Mouse (Mus musculus) spleen, adult 12 weeks (tissue): Measurements from ENCODE around the gene Bglap2.

Experiments
- DNase-seq: peaks from one replicate; pipeline ENCODE4 v3.0.0; 2022; ENCODE audit warnings: low spot score

The Bglap2 gene

DNA sequence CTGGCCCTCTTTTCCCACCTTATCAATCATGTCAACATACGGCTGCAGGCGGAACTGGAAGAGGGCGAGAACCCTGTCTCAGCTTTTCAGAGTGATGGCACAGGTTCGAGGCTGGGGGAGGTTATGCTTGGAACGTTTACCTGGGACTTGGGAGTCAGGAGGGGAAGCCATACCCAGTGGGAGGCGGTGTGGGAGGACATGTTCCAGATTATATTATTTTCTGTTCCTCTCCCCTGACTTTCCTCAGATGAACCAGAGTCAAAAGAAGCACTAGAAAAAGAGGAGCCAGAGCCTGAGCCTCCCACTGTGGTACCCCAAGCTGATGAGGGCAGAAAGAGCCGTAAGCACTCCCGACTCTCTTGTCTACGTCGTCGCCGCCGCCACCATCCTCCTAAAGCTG is 27.8 kb downstream of the Bglap2 start:
- no peak for DNase-seq

DNA sequence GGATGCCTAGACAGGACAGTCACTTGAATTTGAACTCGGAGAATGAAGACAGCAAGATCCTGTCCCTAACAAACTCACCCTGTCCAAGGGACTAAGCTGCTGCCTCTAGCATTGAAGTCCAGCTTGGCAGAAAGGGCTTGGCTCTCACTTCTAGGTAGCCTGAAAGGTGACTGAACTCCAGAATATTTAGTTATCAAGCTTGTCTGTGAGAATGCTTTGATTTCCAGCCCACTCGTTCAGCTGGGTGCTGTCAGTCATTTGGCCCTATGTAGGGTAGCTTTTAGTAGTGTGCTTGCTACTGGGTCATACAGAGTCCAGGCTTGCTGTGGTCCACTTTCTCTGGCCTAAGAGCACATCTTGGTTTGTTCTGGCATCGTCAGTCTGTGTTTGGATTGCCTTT is 39.5 kb downstream of the Bglap2 start:
- no peak for DNase-seq

- no peak for DNase-seq
Observed at GRCm38 (mm10) chr3:88338316-88338715, 40.2 kb downstream of the Bglap2 start.

DNA sequence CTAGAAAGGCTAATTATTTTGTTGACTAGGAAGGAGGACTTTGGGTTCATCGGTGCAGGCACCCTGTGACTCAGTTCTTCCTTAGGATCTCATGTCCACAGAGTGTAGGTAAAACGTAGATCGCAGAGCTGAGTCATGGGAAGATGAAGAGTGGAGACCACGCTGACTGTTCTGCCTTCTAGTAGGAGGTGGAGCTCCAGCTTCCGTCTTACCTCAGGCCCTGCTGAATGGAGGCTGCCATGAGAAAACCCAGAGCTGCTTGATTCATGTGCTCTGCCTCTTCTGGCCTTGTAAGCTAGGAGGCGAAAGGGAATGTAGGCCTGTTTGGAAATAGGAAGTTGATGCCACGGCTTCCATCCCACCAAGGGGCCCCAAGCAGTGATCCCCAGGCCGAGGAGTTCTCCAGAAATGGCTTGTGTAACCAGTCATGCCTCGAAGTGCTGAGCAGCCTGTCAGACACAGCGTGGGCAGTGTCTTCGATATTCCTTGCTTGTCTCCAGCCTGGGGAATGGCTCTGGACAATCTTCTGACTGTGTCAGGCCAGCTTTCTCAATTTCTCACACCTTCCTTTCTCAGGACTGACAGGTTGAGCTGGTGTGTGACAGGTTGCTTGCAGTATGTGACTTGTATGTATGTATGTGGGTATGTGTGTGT is 41.0 kb downstream of the Bglap2 start:
- no peak for DNase-seq

DNA sequence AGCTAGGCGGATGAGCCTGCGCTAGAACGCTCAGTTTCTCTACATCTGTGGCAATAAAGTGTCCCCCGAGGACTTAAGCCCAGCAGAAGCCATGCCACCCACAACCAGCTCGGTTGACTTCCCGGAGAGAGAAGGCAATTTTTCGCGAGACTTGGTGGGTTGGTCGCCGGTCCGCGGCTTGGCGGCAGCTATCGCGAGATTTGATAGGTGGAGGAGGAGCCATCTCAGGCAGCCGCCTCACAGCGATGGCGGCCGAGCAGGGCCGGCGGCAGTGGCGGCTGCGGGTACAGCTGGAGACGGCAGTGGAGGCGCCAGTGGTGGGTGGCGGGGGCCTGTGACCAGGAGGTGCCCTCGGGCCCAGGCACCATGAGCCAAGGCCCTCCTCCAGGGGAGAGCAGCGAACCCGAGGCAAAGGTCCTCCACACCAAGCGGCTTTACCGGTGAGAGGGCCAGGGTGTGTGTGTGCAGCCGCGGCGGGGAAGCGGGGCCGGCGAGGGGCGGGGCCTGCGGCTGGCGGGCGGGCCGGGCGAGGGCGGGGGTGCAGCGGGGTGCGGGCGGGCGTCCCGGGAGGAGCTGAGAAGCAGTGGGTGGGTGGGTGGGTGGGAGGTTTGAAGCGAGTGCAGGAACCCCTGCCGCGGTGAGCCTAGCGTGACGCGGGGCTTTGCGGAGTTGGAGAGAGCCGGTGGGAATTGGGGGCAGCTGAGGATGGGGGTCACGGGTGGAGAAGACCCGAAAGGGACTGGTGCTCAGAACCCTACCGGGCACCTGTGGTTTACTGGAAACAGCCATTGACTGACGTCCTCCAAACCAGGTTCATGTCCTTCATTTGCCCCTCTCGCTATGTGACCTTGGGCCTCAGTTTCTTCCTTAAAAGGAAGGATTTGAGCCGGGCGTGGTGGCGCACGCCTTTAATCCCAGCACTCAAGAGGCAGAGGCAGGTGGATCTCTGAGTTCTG is 42.2 kb downstream of the Bglap2 start, which contains the start of the genes Tmem79 and Smg5:
Tmem79 (minus strand) TSS at position 91 of the 956 bp plus-strand sequence.
Smg5 (plus strand) TSS at position 203 of the 956 bp plus-strand sequence.
- peak; percentile 97 for DNase-seq

GRCm38 (mm10) chr3:88335436-88336053 is 43.0 kb downstream of the Bglap2 start:
- no peak for DNase-seq

DNA sequence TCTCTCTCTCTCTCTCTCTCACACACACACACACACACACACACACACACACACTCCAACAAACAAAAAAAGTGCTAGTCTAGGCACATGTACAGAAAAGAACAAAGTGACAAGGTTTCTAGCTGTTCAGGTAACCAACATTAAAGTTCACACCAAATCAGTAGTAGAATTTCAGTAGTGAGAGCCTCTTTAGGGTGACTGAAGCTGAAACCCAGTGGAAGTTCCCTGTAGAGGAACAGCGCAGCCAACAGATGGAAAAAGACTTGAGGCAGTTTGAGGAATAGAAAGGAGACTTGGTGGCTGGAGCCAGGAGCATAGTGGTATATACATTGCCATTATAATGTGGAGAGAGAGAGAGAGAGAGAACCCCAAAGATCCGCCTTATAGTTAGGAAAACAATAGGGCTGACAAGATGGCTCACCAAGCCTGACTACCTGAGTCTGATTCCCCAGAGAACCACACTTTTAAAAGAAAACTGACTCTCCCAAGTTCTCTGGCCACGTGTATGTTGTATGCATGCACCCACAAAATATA is 43.5 kb downstream of the Bglap2 start:
- DNase-seq: no peak

GRCm38 (mm10) chr3:88334029-88334658 is 44.4 kb downstream of the Bglap2 start:
- DNase-seq: no peak

DNA sequence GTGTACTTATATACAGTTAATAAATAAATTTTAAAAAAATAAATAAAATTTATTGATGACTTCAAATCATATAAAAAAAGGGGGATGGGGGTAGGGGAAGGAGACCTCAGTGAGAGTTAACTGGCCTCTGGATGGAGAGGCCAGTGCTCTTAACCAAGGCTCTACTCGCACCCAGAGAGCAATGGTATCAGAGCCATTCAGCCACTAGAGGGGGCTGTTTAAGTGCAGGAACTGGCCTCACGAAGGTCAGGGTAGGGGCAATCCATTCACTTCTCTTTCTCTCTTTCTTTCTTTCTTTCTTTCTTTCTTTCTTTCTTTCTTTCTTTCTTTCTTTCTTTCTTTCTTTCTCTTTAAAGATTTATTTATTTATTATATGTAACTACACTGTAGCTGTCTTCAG is 47.2 kb downstream of the Bglap2 start:
- DNase-seq: peak; percentile 43

- DNase-seq: no peak
Observed at GRCm38 (mm10) chr3:88328956-88329355, 49.5 kb downstream of the Bglap2 start.
